Comparison of ENCODE assay signal across 14 mouse cellular contexts in the genomic region with DNA sequence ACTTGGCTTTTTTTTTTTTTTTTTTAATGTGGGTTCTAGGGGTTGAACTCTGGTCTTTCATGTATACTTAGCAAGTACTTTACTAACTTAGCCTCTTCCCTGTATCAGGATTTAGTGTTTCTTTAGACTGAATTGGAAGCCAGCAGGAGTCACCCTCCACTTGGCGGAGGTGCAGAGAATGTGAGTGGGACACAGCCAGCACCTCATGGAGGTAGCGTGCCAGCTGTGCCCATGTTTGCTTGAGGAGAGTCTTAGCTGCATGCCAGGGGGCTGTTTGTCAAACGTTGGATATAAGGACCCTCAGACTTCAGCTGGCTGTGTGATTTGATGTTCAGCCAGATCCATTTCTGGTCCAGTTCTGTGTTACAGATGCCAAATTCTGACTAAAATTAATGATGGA.
"Had no signal": no experiment of that assay in that cellular context is flagged by ENCODE, and none has a peak within 500 bp of the region (broad histone marks: within the 10 kb centered on the region; RNA-seq: fewer than 3 reads in every experiment).

No protein-coding gene starts in this region.

- H3K27ac ChIP-seq: kidney, postnatal 0 days; liver, embryonic 15.5 days; stomach, embryonic 15.5 days had no signal

- H3K4me3 ChIP-seq: liver, embryonic 15.5 days; stomach, embryonic 15.5 days had no signal

- H3K9ac ChIP-seq: liver, embryonic 15.5 days; lung, embryonic 14.5 days; stomach, embryonic 15.5 days had no signal

- H3K9me3 ChIP-seq: liver, embryonic 15.5 days; stomach, embryonic 15.5 days had no signal

- ATAC-seq: intestine, postnatal 0 days; midbrain, embryonic 16.5 days had no signal

- H3K36me3 ChIP-seq: liver, embryonic 15.5 days; stomach, embryonic 15.5 days had no signal

- H3K27me3 ChIP-seq: liver, embryonic 15.5 days; stomach, embryonic 15.5 days had no signal

- DNase-seq: kidney, adult 8-10 months; kidney, postnatal 36 days; layer of hippocampus, adult 9-11 months; layer of hippocampus, postnatal 36 days; lung, embryonic 14.5 days; lung, postnatal 36 days; right cerebral cortex, postnatal 14 days; thymus, postnatal 36 days had no signal

- H3K4me2 ChIP-seq: liver, embryonic 11.5 days; liver, embryonic 15.5 days; lung, embryonic 14.5 days; stomach, embryonic 15.5 days had no signal
